Comparison of ENCODE assay signal across 17 mouse cellular contexts in genomic region chr11:32556333-32556990, GRCm38 (mm10). TPM values are rescaled to one million over a fixed set of nuclear protein-coding genes. Genes with fewer than 3 reads are reported as not detected.
"Had no signal": no experiment of that assay in that cellular context is flagged by ENCODE, and none has a peak within 500 bp of the region (broad histone marks: within the 10 kb centered on the region; RNA-seq: fewer than 3 reads in every experiment).

No protein-coding gene starts in this region.

- H3K36me3 ChIP-seq: midbrain, embryonic 13.5 days; neural tube, embryonic 15.5 days had no signal

- H3K9me3 ChIP-seq: midbrain, embryonic 13.5 days; neural tube, embryonic 15.5 days had no signal

- DNase-seq: kidney, adult 9 months; kidney, postnatal 4 days; lung, adult 2 months; right cerebral cortex, adult 18-20 months; thymus, adult 18-20 months; thymus, postnatal 14 days had no signal

- ATAC-seq: lung, postnatal 0 days; midbrain, embryonic 13.5 days had no signal

- H3K9ac ChIP-seq: liver, embryonic 14.5 days; midbrain, embryonic 13.5 days; neural tube, embryonic 15.5 days had no signal

- H3K27ac ChIP-seq: kidney, postnatal 0 days; layer of hippocampus, adult 2 months; liver, embryonic 14.5 days; midbrain, embryonic 13.5 days; neural tube, embryonic 15.5 days had no signal

- H3K4me3 ChIP-seq: layer of hippocampus, adult 2 months; midbrain, embryonic 13.5 days; myocyte; neural tube, embryonic 15.5 days had no signal

- H3K4me2 ChIP-seq: midbrain, embryonic 13.5 days; neural tube, embryonic 15.5 days had no signal

- H3K27me3 ChIP-seq: midbrain, embryonic 13.5 days; neural tube, embryonic 15.5 days had no signal

RNA-seq across cellular contexts. Expression of gene Efcab9, which starts 24.6 kb away (rescaled TPM):
- total RNA-seq: left cerebral cortex, postnatal 10 days; liver, adult 2 months; megakaryocyte-erythroid progenitor cell, adult 5-6 weeks had no signal
- polyA plus RNA-seq: limb, embryonic 11.5 days; liver, adult 2 months; lung, adult 2 months; neural tube, embryonic 15.5 days had no signal
